Mouse (Mus musculus): ENCODE measurements around the gene Mcm7.
"Not testable (repeated sequence)": the region's sequence is repeated elsewhere in the genome, so short reads cannot be mapped to it uniquely, and the experiment has no call there.

Gene Mcm7

DNA sequence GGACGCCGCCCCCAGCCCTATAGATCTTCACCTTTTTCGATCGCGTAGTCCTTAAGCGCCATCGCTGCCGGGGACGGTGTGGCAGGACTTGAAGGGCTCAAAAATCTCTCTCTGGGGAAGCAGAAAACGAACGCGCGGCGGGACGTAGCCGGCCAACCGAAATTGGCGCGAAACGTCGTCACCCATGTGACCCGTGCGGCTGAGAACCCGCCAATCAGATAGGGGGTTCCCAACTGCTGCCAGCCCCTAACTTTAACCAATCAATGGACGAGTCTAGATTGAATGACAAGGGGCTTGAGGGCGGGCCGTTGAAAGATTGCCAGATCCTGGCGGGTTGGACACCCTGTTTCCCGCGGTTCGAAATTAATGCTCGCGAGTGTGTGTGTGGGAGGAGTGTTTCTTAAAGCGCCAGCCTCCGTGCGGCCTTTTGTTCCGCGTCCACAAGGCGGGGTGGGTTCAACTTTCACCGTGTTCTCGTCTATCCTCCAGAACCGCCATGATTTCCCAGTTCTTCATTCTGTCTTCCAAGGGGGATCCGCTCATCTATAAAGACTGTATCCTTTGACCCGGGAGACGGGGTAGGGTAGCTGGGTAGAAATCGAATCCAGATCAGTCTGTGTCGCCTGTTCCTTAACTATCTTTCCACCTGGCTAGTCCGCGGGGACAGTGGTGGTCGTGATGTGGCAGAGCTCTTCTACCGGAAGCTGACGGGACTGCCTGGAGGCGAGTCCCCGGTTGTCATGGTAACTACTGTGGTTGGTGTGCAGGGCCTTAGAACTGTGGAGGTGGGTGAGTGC is at the start of gene Mcm7, which contains the start of gene Ap4m1:
Mcm7 (minus strand) TSS at position 728 of the 797 bp plus-strand sequence.
Ap4m1 (plus strand) TSS at position 308 of the 797 bp plus-strand sequence.
- peak; percentile 100 for DNase-seq (ENCODE audit: low spot score)

DNA sequence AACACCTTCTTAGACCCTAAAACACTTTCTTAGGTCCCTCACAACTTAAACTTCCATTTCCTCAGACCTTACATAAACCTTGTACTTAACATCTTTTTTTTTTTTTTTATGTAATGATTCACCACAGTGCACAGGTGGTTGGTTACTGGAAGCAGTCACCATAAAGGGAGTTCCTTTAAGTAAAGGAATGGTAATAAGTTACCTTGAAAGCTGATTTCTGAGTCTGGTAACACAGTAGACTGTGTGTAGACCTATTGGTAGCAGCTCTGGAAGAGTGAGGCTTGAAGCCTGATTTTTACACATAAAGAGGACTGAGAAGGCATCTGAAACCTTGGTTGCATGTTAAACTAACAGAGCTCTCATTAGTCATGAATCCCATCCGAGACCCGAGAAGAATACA is 47.6 kb upstream of the Mcm7 start:
- no peak for DNase-seq (ENCODE audit: low spot score)

DNA sequence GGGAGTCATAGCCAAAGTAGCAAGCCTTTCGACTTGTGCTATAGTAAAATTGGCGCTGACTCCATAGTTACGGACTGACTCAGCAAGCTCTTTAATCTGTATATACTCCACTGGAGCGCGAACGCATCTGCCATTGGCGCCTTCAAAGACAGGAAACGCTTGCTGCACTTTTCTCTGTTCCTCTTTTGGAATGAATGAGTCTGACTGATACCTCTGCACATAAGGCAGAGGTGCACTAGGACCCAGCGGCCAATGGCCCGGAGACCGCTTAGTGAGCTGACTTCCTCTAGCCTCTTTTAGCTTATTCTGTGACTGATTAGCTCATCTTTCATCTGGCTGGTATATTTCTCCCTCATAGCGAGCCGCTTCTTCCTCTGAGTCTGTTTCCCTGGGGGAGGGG is 44.4 kb upstream of the Mcm7 start:
- not testable (repeated sequence) for DNase-seq (ENCODE audit: low spot score)

DNA sequence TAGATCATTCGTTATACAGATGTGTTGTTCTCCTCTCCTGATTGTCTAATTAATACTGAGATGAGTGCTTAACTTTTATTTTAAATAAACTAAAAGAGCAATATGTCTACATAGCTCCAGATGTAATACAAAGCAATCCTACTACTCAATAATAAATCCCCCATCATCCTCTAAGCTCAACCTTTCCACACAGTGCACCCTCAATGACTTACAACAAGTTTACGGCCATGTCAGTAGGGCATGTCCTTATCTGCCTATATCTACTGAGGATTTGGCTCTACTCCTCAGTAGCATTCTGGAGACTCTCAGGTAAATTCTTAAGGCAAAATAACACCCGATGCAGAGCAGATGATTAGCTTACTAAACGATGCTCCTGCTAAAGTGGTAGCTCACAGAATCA is 35.7 kb upstream of the Mcm7 start:
- peak; percentile 59 for DNase-seq (ENCODE audit: low spot score)

DNA sequence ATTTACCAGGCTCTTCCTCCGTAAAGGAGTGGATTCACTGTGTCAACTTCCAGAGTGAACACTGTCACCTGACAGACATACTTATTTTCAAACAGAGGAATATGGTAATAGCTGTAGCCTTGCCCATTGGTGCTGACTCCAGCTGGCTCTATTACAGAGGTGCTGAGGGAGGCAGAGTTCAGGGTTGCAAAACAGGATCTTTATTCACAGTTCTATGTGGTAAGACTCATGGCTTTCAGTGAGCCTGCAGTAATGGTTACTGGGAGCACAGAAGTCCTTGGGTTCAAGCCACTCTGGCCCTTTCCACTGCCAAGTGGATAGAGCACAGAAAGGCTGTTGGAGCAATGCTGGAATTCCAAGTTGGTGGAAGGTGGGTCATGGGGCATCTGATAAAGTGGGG is 35.0 kb upstream of the Mcm7 start:
- DNase-seq (ENCODE audit: low spot score): peak; percentile 100

DNA sequence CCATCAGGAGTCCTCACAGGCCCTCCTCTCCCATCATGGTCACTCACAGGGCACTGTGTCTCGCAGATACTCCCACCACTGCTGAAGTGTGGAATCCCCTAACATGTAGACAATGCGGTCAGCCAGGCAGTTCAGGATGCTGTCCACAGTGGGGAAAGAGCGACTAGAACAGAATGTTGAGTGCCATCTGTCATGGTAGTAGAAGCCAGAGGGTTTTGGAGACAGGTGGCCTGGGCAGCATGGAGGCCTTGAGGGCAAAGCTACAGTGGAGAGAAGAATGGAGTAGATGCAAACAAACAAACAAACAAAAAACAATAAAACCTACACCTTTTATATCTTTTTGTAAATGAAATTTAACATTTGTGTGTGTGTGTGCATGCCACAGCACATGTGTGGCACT is 29.9 kb upstream of the Mcm7 start:
- no peak for DNase-seq (ENCODE audit: low spot score)

DNA sequence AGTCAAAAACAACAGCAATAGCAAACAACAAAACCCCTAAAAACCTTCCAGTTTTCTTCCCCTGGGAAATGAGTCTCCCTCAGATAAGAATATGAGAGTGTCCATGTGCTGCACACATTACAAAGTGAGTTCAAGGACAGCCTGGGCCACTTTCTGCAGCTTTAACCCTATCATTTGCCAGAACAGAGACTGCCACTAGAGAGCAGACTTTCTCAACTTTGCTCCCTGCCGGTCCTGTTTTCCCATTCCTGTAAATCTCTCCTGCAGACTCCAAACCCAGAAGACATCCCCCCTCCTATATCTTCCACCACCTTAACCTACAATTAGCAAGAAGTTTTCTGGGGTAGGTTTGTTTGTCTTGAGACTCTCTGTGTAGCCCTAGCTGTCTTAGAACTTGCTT is 27.4 kb upstream of the Mcm7 start:
- DNase-seq (ENCODE audit: low spot score): peak; percentile 70

DNA sequence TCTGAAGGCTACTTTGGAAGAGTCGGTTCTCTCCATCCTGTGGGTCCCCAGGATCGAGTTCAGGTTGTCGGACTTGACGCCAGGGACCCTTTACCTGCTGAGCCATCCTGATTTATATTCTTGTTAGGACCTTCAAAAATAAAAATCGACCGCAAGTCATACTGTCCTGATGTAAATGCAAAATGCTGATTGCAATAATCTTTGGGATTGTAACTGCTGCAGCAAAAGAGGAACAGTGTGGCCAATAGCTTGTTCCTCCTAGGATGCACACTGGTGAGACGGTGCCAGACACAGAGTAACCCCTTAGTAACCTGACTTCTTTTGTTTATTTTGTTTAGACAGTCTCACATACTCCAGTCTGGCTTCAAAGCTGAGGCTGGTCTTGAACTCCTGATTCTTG is 23.2 kb upstream of the Mcm7 start:
- DNase-seq (ENCODE audit: low spot score): no peak

DNA sequence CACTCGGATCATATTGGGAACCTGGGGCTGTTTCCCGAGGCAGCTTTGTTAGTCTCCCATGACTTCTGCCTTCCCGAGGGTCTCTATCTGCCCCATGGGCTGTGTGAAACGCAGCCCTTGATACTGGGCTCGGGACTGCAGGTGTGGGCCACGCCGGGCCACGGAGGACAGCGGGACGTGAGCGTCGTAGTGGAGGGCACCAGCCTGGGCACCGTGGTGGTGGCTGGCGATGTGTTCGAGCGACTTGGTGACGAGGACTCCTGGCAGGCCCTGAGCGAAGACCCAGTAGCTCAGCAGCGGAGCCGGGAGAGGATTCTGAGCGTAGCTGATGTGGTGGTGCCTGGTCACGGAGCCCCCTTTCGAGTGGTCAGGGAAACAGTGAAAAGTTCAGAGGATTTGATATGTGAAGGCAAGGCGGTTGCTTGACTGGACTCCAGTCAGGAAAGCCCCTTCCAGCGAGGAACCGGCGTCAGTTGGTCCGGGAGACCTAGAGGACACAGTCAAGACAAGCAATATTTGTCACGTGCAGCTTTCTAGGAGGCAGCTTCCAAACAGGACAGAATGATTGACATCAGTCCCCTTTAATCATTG is 22.6 kb upstream of the Mcm7 start:
- no peak for DNase-seq (ENCODE audit: low spot score)

DNA sequence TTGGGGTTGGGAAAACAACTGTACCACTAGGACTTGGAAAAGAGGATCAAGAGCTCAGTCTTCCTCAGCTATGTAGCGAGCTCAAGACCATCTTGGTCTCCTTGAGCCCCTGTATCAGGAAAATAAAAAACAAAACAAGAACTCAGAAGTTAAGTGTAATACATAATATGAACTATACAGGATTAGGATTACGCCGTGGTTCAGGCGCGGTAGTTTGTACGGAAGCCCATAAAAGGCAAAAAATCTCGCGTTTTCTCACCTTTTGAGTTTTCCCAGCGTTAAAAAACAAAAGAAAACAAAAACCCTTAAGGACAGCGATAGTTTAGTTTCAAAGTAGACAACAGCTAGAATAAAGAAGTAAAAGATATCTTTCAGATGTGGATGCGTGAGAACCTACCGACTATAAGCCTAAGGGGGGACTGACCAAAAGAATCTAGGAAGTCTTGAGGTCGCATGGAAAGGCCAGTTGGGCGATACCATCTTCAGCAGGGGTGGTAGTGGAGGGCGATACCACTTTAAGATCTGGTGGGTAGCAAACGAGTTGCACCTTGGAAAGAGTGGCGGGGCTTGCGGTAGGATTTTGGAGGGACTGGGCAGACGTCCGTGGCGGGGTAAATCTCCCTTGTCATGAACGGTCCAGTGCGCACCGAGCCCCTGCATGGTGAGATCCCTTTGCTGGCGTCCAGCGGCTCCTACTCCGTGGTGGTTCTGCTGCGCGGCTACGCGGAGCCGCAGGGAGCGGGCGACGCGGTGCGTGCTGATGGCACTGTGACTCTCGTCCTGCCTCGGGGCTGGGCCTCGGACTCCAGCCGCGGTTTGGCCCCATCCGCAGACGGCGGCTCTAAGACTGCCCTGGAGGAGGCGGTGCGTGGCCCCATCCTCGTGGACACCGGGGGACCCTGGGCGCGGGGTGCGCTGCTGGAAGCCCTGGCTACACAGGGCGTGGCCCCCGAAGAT is 21.8 kb upstream of the Mcm7 start, which contains the start of gene Mblac1:
Mblac1 (plus strand) TSS at position 544 of the 957 bp plus-strand sequence.
- DNase-seq (ENCODE audit: low spot score): peak; percentile 87

DNA sequence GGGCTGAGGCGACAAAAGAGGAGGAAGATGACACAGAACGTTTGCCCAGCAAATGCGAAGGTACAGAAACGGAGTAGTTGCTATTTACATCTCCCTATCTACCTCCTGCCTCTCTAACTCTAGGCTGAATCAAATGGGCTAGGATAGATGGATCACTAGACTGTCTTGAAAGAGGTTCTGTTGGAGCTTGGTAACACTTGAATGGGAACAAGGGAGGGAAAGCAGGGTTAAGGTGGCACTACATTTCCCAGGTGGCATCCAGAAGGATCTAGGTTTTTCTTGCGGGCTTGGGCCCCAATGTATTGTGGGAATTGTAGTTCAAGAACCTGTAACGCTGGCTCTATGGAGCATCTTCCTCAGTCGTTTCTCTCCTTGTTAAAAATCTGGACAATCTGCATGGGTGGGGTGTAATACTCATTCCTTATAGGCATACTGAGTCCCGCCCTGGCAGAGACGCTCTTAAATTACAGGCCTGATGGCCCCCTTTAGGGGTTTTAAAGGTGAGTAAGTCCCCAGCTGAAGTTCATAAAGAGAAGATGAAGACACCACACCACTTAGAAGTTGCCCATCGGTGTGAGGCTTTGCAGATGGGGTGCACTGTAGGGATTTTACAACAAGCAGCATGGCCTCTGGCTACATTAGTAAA is 15.6 kb upstream of the Mcm7 start:
- peak; percentile 91 for DNase-seq (ENCODE audit: low spot score)

DNA sequence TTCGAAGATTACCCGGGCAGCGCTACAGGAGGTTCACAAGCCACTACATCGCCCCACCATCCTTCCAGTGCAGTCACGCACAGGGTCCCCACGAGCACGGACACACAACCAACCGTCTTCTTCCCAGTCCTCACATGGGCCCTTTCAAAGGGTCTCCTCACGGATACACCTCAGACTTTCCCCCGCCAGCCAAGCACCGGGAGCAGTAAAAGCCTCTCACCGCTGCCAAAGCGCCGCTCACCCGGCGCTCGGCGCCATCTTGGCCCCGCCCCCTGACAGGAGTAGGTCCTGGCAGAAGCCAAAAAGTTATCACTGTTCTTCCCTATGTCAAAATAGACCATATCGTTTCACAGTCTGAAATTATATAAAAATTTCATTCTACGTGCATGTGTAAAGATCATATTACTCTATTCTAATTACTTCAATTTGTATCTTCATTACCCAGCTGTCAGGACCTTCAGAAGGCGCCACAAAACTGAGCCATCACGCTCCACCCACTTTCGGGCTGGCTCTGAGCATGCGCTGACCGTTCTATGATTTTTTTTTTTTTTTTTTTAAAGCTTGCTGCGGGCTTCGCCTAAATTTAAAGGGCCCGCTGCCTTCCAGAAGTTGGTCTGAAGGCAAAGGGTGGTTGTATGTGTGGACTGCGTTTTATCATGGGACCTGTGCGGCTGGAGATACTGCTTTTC is 14.9 kb upstream of the Mcm7 start, which contains the start of the genes Taf6 and Cnpy4:
Taf6 (minus strand) TSS at position 502 of the 689 bp plus-strand sequence.
Cnpy4 (plus strand) TSS at position 536 of the 689 bp plus-strand sequence.
- peak; percentile 97 for DNase-seq (ENCODE audit: low spot score)

DNA sequence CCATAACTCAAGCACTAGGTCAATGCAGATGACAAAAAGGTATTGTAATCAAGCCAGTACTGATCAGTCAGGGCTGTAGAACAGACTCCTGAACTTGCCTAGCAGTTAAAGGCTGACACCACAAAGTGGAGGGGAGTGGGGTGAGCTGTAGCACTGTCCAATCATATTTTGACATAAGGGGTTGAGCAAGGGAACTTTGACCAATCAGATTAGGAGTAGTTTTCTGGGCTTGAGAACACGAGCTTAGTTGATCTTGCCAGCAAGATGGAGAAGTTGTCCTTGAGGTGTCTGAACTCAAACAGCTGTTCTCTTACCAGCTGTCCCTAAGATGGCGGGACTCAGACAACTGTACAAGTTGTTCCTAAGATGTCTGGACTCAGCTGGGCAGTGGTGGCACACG is 995 bp upstream of the Mcm7 start:
- DNase-seq (ENCODE audit: low spot score): peak; percentile 79

DNA sequence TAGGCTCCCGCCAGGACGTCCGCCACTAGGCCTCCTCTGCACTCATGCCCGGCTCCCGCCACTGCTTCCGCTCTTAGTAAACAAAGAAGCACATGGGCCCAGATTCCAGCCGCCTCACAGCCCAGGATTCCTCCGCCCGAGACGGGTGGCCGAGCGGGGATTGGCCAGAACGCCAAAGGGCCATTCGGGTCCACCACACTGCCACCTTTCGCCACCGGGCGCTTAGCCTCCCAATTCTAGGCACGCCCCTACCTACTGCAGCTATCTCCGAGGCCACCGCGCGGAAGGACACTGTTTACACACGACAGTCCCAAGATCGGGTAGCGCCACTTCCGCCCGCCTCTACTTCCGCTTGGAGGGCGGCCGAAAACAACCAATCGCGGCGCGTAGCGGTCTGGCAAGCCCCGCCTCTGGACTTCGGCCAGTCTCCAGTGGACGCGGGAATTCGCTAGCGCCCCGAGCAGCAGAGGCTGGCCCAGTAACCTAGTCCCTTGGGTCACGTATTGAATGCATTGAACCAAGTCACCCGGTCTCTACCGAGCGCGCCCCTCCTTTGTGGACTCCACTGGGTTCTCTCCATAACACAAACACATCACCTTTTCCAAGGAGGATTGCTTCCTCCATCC is 1.2 kb downstream of the Mcm7 start:
- peak; percentile 99 for DNase-seq (ENCODE audit: low spot score)

DNA sequence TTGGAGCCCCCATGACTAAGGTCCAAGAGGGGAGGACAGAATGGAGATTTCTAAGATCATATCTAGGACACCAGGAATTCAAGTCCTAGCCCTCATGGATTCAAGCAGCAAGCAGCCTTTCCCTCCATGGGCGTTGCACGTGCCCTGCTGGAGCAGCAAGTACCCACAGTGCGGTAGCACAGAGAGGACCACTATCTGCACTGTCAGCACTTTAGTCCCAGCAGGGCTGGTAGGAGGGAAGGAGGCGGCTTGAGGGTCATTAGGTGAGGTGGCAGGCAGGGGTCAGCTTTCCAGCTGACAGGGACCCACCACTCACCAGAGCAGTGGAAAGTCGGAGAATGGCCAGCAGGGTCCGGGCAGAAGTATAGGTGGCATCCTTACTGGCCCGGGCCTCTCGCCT is 6.6 kb downstream of the Mcm7 start:
- no peak for DNase-seq (ENCODE audit: low spot score)

DNA sequence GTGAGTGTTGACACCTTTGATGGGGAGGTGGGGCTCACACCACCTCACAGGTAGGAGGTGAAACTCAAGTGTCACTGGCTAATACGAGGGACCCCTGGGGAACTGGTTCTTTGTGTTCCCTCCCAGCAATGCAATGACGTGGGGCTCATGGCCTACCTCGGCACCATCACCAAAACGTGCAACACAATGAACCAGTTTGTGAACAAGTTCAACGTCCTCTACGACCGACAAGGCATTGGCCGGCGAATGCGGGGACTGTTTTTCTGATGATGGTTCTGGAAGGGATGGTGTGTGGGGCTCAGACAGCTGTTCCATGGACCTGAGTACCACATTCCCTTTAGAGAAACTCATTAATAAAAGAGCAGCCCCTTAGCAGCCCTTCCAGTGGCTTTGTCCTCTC is 8.6 kb downstream of the Mcm7 start:
- DNase-seq (ENCODE audit: low spot score): no peak

DNA sequence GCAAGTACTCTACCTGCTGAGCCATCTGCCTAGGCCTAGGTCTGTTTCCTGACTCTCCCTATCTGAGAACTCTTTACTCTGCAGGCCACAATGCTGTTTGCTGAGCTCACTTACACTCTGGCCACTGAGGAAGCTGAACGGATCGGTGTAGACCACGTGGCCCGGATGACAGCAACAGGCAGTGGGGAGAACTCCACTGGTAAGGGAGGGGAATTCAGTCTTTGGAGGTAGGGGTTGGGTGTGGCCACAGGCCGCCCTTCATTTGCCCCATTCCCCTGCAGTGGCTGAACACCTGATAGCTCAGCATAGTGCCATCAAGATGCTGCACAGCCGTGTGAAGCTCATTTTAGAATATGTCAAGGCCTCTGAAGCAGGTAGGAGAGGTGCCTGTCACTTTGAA is 9.2 kb downstream of the Mcm7 start:
- no peak for DNase-seq (ENCODE audit: low spot score)

DNA sequence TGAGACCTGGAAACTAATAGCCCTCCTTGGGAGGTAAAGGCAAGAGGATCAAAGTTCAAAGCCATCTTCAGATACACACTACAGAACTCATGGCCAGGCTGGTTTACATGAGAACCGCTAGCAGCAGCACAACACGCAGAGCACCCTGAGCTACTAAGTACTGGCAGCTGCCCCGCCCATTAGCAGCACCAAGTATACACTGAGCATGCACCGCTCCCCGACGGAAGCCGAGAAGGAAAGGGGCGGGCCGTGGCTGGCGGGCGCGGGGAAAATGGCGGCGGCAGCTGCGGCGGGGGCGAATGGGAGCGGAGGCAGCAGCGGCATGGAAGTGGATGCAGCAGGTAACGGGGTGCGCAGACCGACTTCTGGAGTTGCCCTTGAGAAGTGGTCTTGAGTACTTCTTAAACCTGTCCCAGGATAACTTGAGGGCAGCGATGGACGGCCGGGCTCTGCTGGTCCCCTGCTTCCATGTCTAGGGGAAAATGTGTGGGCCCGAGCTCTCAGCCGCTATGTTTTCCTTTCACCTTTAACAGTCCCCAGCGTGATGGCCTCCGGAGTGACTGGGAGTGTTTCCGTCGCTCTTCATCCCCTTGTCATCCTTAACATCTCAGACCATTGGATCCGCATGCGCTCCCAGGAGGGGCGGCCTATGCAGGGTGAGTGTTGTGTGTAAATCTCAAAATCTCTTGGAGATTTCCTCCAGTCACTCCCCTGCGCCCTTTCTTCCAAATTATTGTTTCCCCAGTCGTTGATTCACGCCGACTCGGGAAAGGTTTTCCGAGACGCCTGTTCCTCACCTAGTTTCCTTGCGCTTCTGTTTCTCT is 11.2 kb downstream of the Mcm7 start, which contains the start of gene Cops6:
Cops6 (plus strand) TSS at position 230 of the 824 bp plus-strand sequence.
- DNase-seq (ENCODE audit: low spot score): peak; percentile 96

DNA sequence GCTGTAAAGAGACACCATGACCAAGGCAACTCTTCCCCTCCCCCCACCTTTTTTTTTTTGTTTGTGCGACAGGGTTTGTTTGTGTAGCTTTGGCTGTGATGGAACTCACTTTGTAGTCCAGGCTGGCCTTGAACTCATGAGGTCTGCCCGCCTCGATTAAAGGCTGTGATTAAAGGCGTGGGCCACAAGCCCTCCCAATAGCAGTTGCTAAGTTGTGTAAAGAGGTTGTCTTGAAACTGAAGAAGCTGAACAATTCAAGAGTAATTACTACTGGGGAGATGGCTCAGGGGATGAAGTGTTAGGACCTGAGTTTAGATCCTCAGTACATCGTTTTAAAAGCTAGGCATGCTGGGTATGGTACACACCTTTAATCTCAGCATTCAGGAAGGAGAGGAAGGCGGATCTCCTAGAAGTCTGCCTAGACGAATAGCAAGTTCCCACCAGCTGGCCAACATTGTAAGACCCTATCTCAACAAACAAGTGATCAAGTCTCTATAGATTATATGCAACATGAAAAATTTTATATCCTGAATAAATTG is 11.9 kb downstream of the Mcm7 start:
- DNase-seq (ENCODE audit: low spot score): no peak
